Mouse (Mus musculus): ENCODE measurements around the gene Foxn3.

DNA sequence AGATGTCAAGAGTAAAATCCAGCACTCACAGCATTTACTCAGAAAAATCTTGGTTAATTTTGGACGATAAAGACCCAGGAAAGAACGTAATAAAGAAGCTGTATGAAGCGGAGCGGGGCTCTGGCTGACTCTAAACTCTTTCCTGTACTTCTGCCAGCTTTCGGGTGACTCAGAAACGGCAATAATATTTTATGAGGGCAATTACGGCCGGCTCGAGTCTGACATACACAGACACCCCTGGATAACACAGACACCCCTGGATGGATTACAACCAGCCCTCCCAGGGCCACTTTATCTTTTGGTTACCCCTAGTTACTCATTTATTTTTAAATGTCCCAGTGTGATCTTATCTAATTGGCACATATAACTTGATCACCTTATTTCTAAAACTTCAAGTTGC, 211.7 kb downstream of the Foxn3 start:
- no peak for TF ChIP-seq USF1 (IDR thresholded peaks at IDR 0.05; ENCODE audit: low read depth, low read length)
- TF ChIP-seq KAT2A (IDR thresholded peaks at IDR 0.05; ENCODE audit: insufficient replicate concordance, low read length) = no peak
- no peak for TF ChIP-seq CTCF (conservative IDR thresholded peaks at IDR 0.05 in 1 of 2, IDR thresholded peaks at IDR 0.05 in 1 of 2; ENCODE audit: low read depth in 2 of 2, low read length in 2 of 2)
- TF ChIP-seq JUN (IDR thresholded peaks at IDR 0.05; ENCODE audit: insufficient read depth, low read depth, low read length) = no peak
- TF ChIP-seq POLR2A (IDR thresholded peaks at IDR 0.05; ENCODE audit: low read depth, low read length) = no peak

Measured in CH12.LX (cell line).